Mouse (Mus musculus) embryonic facial prominence, embryonic 14.5 days (tissue): Measurements from ENCODE around the gene Apol7a. TPM values are rescaled to one million over a fixed set of nuclear protein-coding genes. Genes with fewer than 3 reads are reported as not detected.

Experiments
- polyA plus RNA-seq: library from polyadenylated mRNA; unstranded; fragments of >200 nt; fragmentation: Nextera tagmentation; extraction: Ambion mirVana; gene quantifications from 2 replicates; pipeline ENCODE4 v1.2.1, GENCODE M21; 2014

Apol7a gene
- polyA plus RNA-seq, 1 experiment from 2014 or later, result 0.43 TPM

Other genes with a start within 250 kb of the Apol7a start
- gene Rbfox2, start 92.1 kb downstream of the Apol7a start, polyA plus RNA-seq, result 97.4 and 107 TPM in 2 replicates
- 0.31 TPM in 1 of 2 replicates, not detected in the other for gene Apol9a, start 12.0 kb upstream of the Apol7a start, polyA plus RNA-seq
- gene Apol7b, start 48.4 kb upstream of the Apol7a start, polyA plus RNA-seq, result not detected in 2 replicates
- gene Apol10a, start 77.9 kb upstream of the Apol7a start, polyA plus RNA-seq, result 0.14 TPM in 1 of 2 replicates, not detected in the other
- not detected in 2 replicates for gene Apol11a, start 109.2 kb upstream of the Apol7a start, polyA plus RNA-seq
- not detected in 2 replicates for gene Apol7c, start 134.2 kb upstream of the Apol7a start, polyA plus RNA-seq
- gene 1700025B11Rik, start 162.8 kb upstream of the Apol7a start, polyA plus RNA-seq, result not detected in 2 replicates
- gene Apol10b, start 197.0 kb upstream of the Apol7a start, polyA plus RNA-seq, result 0.08 and 0.14 TPM in 2 replicates
- gene Gm36245, start 200.1 kb upstream of the Apol7a start, polyA plus RNA-seq, result not detected in 2 replicates
- gene Apol11b, start 244.2 kb upstream of the Apol7a start, polyA plus RNA-seq, result 0.10 TPM in 1 of 2 replicates, not detected in the other